Mouse (Mus musculus): ENCODE data around the gene Tubal3.

DNA sequence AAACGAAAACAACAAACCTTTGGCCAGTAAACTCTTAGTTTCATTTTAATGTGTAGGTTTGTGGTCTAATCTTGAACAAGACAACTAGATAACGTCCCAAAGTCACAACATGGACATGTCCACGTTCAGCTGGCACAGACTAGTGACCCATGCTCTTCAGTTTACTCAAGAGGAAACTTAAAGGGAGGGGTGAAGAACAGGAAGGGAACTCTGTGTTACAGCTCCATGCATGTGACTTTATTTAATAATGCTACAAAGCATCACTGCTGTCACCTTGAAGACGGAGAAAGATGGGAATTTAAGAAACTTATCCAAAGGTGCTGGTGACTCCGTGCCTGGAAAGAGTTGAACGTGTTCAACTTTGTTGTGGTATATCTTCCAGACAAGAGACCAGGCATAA, 22.0 kb upstream of the Tubal3 start:
- TF ChIP-seq CTCF (conservative IDR thresholded peaks at IDR 0.05; ENCODE audit: low read length) (no peak), POU5F1 (IDR thresholded peaks at IDR 0.05; ENCODE audit: borderline replicate concordance, low read length) (no peak), NANOG (IDR thresholded peaks at IDR 0.05; ENCODE audit: borderline replicate concordance, low read length) (no peak)
